23 mouse cellular contexts compared by ENCODE assay signal in genomic region chr13:60398836-60399235, GRCm38 (mm10).
DNase-seq lines count a peak whose midpoint lies in the region; ATAC-seq and TF ChIP-seq lines count a peak whose summit lies in the region.
"Had no signal": no experiment of that assay in that cellular context is flagged by ENCODE, and none has a peak within 500 bp of the region (broad histone marks: within the 10 kb centered on the region; RNA-seq: fewer than 3 reads in every experiment).

No protein-coding gene starts in this region.

- DNase-seq in kidney, postnatal 0 days (ENCODE audit: low spot score) = peak; percentile 47
- DNase-seq in kidney, adult 8-10 months = no peak
- peak; percentile 39 to 55 for DNase-seq in kidney, postnatal 4 days
- DNase-seq in kidney, adult 2 months = no peak
- DNase-seq in thymus, postnatal 14 days = no peak
- DNase-seq: adrenal gland, adult 2 months; adrenal gland, postnatal 14 days; cerebellum, adult 11 months; cerebellum, adult 2 months; cerebellum, adult 9-11 months; cerebellum, postnatal 25 days; gastrocnemius, postnatal 10 days; gastrocnemius, postnatal 36 days had no signal

- H3K27me3 ChIP-seq in kidney, postnatal 0 days (ENCODE audit: insufficient read depth, low read length) = no peaks in the 10 kb centered on the region
- no peaks in the 10 kb centered on the region for H3K27me3 ChIP-seq in kidney, adult 2 months (replicated peaks; ENCODE audit: control insufficient read depth, insufficient read depth, low read length)
- no peaks in the 10 kb centered on the region for H3K27me3 ChIP-seq in limb, embryonic 15.5 days
- H3K27me3 ChIP-seq: embryonic facial prominence, embryonic 13.5 days; forebrain, embryonic 13.5 days; hindbrain, embryonic 13.5 days had no signal

- no peak overlapping the region for H3K4me3 ChIP-seq in kidney, postnatal 0 days (replicated peaks; ENCODE audit: low read depth, low read length)
- no peak overlapping the region for H3K4me3 ChIP-seq in kidney, adult 2 months (ENCODE audit: insufficient read depth, low read depth, low read length)
- H3K4me3 ChIP-seq in limb, embryonic 15.5 days = no peak overlapping the region
- H3K4me3 ChIP-seq: embryonic facial prominence, embryonic 13.5 days; forebrain, embryonic 10.5 days; forebrain, embryonic 13.5 days; hindbrain, embryonic 10.5 days; hindbrain, embryonic 13.5 days had no signal

- H3K4me1 ChIP-seq in kidney, postnatal 0 days (replicated peaks; ENCODE audit: insufficient read depth, low read length) = no peaks in the 10 kb centered on the region
- H3K4me1 ChIP-seq in kidney, adult 2 months (ENCODE audit: control insufficient read depth, insufficient read depth, low read length) = no peaks in the 10 kb centered on the region
- peaks cover 11% of the 10 kb centered on the region for H3K4me1 ChIP-seq in limb, embryonic 15.5 days
- H3K4me1 ChIP-seq: forebrain, embryonic 10.5 days; forebrain, embryonic 13.5 days; hindbrain, embryonic 10.5 days; hindbrain, embryonic 13.5 days had no signal

- no peak overlapping the region for H3K9ac ChIP-seq in kidney, postnatal 0 days (ENCODE audit: low read depth, low read length)
- no peak overlapping the region for H3K9ac ChIP-seq in limb, embryonic 15.5 days
- H3K9ac ChIP-seq: embryonic facial prominence, embryonic 13.5 days; forebrain, embryonic 13.5 days; hindbrain, embryonic 13.5 days had no signal

- no peak for TF ChIP-seq POLR2A in kidney, adult 2 months (IDR thresholded peaks at IDR 0.05; ENCODE audit: low read depth, low read length)

- H3K4me2 ChIP-seq in kidney, postnatal 0 days (ENCODE audit: low read length) = no peak overlapping the region
- H3K4me2 ChIP-seq in limb, embryonic 15.5 days = no peak overlapping the region
- H3K4me2 ChIP-seq: embryonic facial prominence, embryonic 13.5 days; forebrain, embryonic 13.5 days; heart, embryonic 11.5 days; hindbrain, embryonic 13.5 days had no signal

- no peak overlapping the region for H3K27ac ChIP-seq in kidney, postnatal 0 days
- H3K27ac ChIP-seq in kidney, adult 2 months (ENCODE audit: insufficient read depth, low read depth, low read length) = no peak overlapping the region
- peak overlapping the region; percentile 61; the same call in 1 of the 2 replicates for H3K27ac ChIP-seq in limb, embryonic 15.5 days
- H3K27ac ChIP-seq: embryonic facial prominence, embryonic 13.5 days; forebrain, embryonic 10.5 days; forebrain, embryonic 13.5 days; hindbrain, embryonic 10.5 days; hindbrain, embryonic 13.5 days had no signal

- no peaks in the 10 kb centered on the region for H3K9me3 ChIP-seq in kidney, postnatal 0 days (replicated peaks; ENCODE audit: low read length)
- H3K9me3 ChIP-seq in limb, embryonic 15.5 days = no peaks in the 10 kb centered on the region
- H3K9me3 ChIP-seq: embryonic facial prominence, embryonic 13.5 days; forebrain, embryonic 13.5 days; hindbrain, embryonic 13.5 days had no signal

- no peaks in the 10 kb centered on the region for H3K36me3 ChIP-seq in kidney, postnatal 0 days (ENCODE audit: insufficient read depth, low read length)
- no peaks in the 10 kb centered on the region for H3K36me3 ChIP-seq in kidney, adult 2 months (ENCODE audit: control insufficient read depth, insufficient read depth, low read length)
- H3K36me3 ChIP-seq in limb, embryonic 15.5 days = no peaks in the 10 kb centered on the region
- H3K36me3 ChIP-seq: embryonic facial prominence, embryonic 13.5 days; forebrain, embryonic 10.5 days; hindbrain, embryonic 10.5 days; hindbrain, embryonic 13.5 days had no signal

- no peak for TF ChIP-seq CTCF in kidney, postnatal 0 days (IDR thresholded peaks at IDR 0.05; ENCODE audit: low read depth)
- no peak for TF ChIP-seq CTCF in kidney, adult 2 months (conservative IDR thresholded peaks at IDR 0.05; ENCODE audit: insufficient read depth, insufficient read length, low read depth, low read length)

- no peak for ATAC-seq in kidney, postnatal 0 days (replicated peaks; ENCODE audit: low FRiP score, low read depth)
- no peak for ATAC-seq in limb, embryonic 15.5 days (ENCODE audit: insufficient number of reproducible peaks, low FRiP score, low TSS enrichment, low read depth)
- ATAC-seq: CD4-positive, CD25-positive, alpha-beta regulatory T cell, adult 4 months; forebrain, embryonic 13.5 days; forebrain, embryonic 16.5 days; hindbrain, embryonic 16.5 days had no signal

- whole genome bisulfite sequencing in kidney, postnatal 0 days = 30% methylated on average over 2 of the region's 2 CpGs
- WGBS in kidney, adult 2 months = 66% methylated on average over 2 of the region's 2 CpGs
- 32% methylated on average over 2 of the region's 2 CpGs for WGBS in limb, embryonic 15.5 days

Comparison
In these comparisons a context has a peak if more than half of its experiments do, and no peak if none do; other contexts are left out.
1. DNase-seq: peak in kidney, postnatal 0 days (single experiment) and kidney, postnatal 4 days (2 of 2); none in kidney, adult 8-10 months (0 of 2), kidney, adult 2 months (single experiment) and thymus, postnatal 14 days (single experiment).